Mouse (Mus musculus) spleen, postnatal 4 days (tissue): Measurements from ENCODE around the gene Ankrd44.
"Not testable (repeated sequence)": the region's sequence is repeated elsewhere in the genome, so short reads cannot be mapped to it uniquely, and the experiment has no call there.

Experiments
- DNase-seq, 2 experiments: peaks; one replicate each; pipeline ENCODE4 v3.0.0; 2022; ENCODE audit warnings: low spot score in 2 of 2

The Ankrd44 gene

GRCm38 (mm10) chr1:54925971-54926771 lies at the start of gene Ankrd44:
TSS of gene Ankrd44 (minus strand) at chr1:54926387.
- DNase-seq, result peak; percentile 77 to 89

GRCm38 (mm10) chr1:54971687-54972404 lies 45.7 kb upstream of the Ankrd44 start:
- DNase-seq, result no peak

GRCm38 (mm10) chr1:54966858-54967257 lies 40.7 kb upstream of the Ankrd44 start:
- no peak for DNase-seq

- no peak for DNase-seq
Measured at GRCm38 (mm10) chr1:54965159-54965995, 39.2 kb upstream of the Ankrd44 start.

GRCm38 (mm10) chr1:54961724-54962123 lies 35.5 kb upstream of the Ankrd44 start:
- DNase-seq, result no peak

- no peak for DNase-seq
Measured at GRCm38 (mm10) chr1:54960613-54961165, 34.5 kb upstream of the Ankrd44 start.

GRCm38 (mm10) chr1:54958525-54958924 lies 32.3 kb upstream of the Ankrd44 start:
- DNase-seq, result no peak

GRCm38 (mm10) chr1:54956995-54957394 lies 30.8 kb upstream of the Ankrd44 start:
- not testable (repeated sequence) for DNase-seq

GRCm38 (mm10) chr1:54954856-54955255 lies 28.7 kb upstream of the Ankrd44 start:
- DNase-seq, result no peak

GRCm38 (mm10) chr1:54944648-54945047 lies 18.5 kb upstream of the Ankrd44 start:
- no peak for DNase-seq

GRCm38 (mm10) chr1:54935466-54935865 lies 9.3 kb upstream of the Ankrd44 start:
- DNase-seq, result no peak

- no peak for DNase-seq
Measured at GRCm38 (mm10) chr1:54934911-54935310, 8.7 kb upstream of the Ankrd44 start.

- DNase-seq, result no peak
Measured at GRCm38 (mm10) chr1:54933646-54934045, 7.5 kb upstream of the Ankrd44 start.

GRCm38 (mm10) chr1:54932456-54933115 lies 6.4 kb upstream of the Ankrd44 start:
- no peak for DNase-seq

GRCm38 (mm10) chr1:54931231-54931630 lies 5.0 kb upstream of the Ankrd44 start:
- DNase-seq, result no peak

GRCm38 (mm10) chr1:54930670-54931200 lies 4.5 kb upstream of the Ankrd44 start:
- DNase-seq, result no peak

GRCm38 (mm10) chr1:54925451-54925934 lies 694 bp downstream of the Ankrd44 start:
- DNase-seq, result peak; percentile 32 to 76

- no peak for DNase-seq
Measured at GRCm38 (mm10) chr1:54924760-54925159, 1.4 kb downstream of the Ankrd44 start.

- DNase-seq, result no peak
Measured at GRCm38 (mm10) chr1:54924309-54924685, 1.9 kb downstream of the Ankrd44 start.

GRCm38 (mm10) chr1:54923366-54924308 lies 2.5 kb downstream of the Ankrd44 start:
- no peak for DNase-seq
